Comparison of ENCODE assay signal across 11 mouse cellular contexts in genomic region chr11:54108894-54109293, GRCm38 (mm10). TPM values are rescaled to one million over a fixed set of nuclear protein-coding genes. Genes with fewer than 3 reads are reported as not detected.
DNase-seq lines count a peak whose midpoint lies in the region; ATAC-seq and TF ChIP-seq lines count a peak whose summit lies in the region.
"Had no signal": no experiment of that assay in that cellular context is flagged by ENCODE, and none has a peak within 500 bp of the region (broad histone marks: within the 10 kb centered on the region; RNA-seq: fewer than 3 reads in every experiment).

No protein-coding gene starts in this region.

- peaks cover 14% of the 10 kb centered on the region for H3K36me3 ChIP-seq in limb, embryonic 14.5 days (ENCODE audit: control insufficient read depth, insufficient read depth, low read length)
- peaks cover 14% of the 10 kb centered on the region for H3K36me3 ChIP-seq in limb, embryonic 10.5 days
- H3K36me3 ChIP-seq in heart, embryonic 11.5 days (ENCODE audit: control insufficient read depth, insufficient read depth, low read length), result no peaks in the 10 kb centered on the region
- no peaks in the 10 kb centered on the region for H3K36me3 ChIP-seq in hindbrain, embryonic 12.5 days
- H3K36me3 ChIP-seq in intestine, postnatal 0 days (ENCODE audit: control insufficient read depth, insufficient read depth), result no peaks in the 10 kb centered on the region; the same call in 1 of the 2 replicates
- H3K36me3 ChIP-seq: midbrain, embryonic 10.5 days had no signal

- no peak overlapping the region for H3K4me2 ChIP-seq in limb, embryonic 14.5 days (replicated peaks; ENCODE audit: low read depth, low read length, severe bottlenecking)
- H3K4me2 ChIP-seq in heart, embryonic 11.5 days, result no peak overlapping the region
- H3K4me2 ChIP-seq in hindbrain, embryonic 12.5 days (replicated peaks), result no peak overlapping the region
- no peak overlapping the region for H3K4me2 ChIP-seq in intestine, postnatal 0 days (replicated peaks; ENCODE audit: low read depth)
- H3K4me2 ChIP-seq: forebrain, embryonic 13.5 days; limb, embryonic 12.5 days had no signal

- 73% methylated on average over 5 of the region's 5 CpGs for WGBS in limb, embryonic 14.5 days
- WGBS in limb, embryonic 10.5 days, result 88% methylated on average over 5 of the region's 5 CpGs
- 57% methylated on average over 5 of the region's 5 CpGs for WGBS in heart, embryonic 11.5 days (ENCODE audit: insufficient replicate concordance)
- 81% methylated on average over 5 of the region's 5 CpGs for WGBS in hindbrain, embryonic 12.5 days
- 77% methylated on average over 5 of the region's 5 CpGs for WGBS in intestine, postnatal 0 days

- 0 out of 2 replicates have a peak overlapping the region, but pooled peaks have one; percentile 19 for H3K27ac ChIP-seq in limb, embryonic 14.5 days (replicated peaks; ENCODE audit: low read depth, low read length)
- no peak overlapping the region for H3K27ac ChIP-seq in limb, embryonic 10.5 days
- peak overlapping the region; percentile 41; the same call in 1 of the 2 replicates for H3K27ac ChIP-seq in heart, embryonic 11.5 days (ENCODE audit: low read depth, low read length)
- no peak overlapping the region for H3K27ac ChIP-seq in hindbrain, embryonic 12.5 days
- H3K27ac ChIP-seq in intestine, postnatal 0 days (ENCODE audit: low read depth, low read length), result no peak overlapping the region
- H3K27ac ChIP-seq: forebrain, embryonic 13.5 days; limb, embryonic 12.5 days; midbrain, embryonic 10.5 days had no signal

- ATAC-seq in limb, embryonic 14.5 days (ENCODE audit: low FRiP score, low read depth), result no peak
- ATAC-seq in heart, embryonic 11.5 days (replicated peaks; ENCODE audit: insufficient number of reproducible peaks, low FRiP score, low TSS enrichment), result no peak
- no peak for ATAC-seq in hindbrain, embryonic 12.5 days (ENCODE audit: low FRiP score)
- no peak for ATAC-seq in intestine, postnatal 0 days
- ATAC-seq: forebrain, embryonic 13.5 days had no signal

- TF ChIP-seq CTCF in intestine, postnatal 0 days (IDR thresholded peaks at IDR 0.05; ENCODE audit: low read depth), result no peak

- H3K4me3 ChIP-seq in limb, embryonic 14.5 days (replicated peaks; ENCODE audit: low read length), result no peak overlapping the region
- H3K4me3 ChIP-seq in limb, embryonic 10.5 days, result no peak overlapping the region
- H3K4me3 ChIP-seq in heart, embryonic 11.5 days (ENCODE audit: low read depth, low read length), result no peak overlapping the region
- no peak overlapping the region for H3K4me3 ChIP-seq in hindbrain, embryonic 12.5 days
- no peak overlapping the region for H3K4me3 ChIP-seq in intestine, postnatal 0 days (ENCODE audit: low read depth, low read length)
- H3K4me3 ChIP-seq: forebrain, embryonic 13.5 days; limb, embryonic 12.5 days; midbrain, embryonic 10.5 days had no signal

- no peak overlapping the region for H3K9ac ChIP-seq in limb, embryonic 14.5 days (ENCODE audit: low read depth, low read length, severe bottlenecking)
- no peak overlapping the region; the same call in 1 of the 2 replicates for H3K9ac ChIP-seq in heart, embryonic 11.5 days (ENCODE audit: low read depth, low read length)
- no peak overlapping the region for H3K9ac ChIP-seq in hindbrain, embryonic 12.5 days
- no peak overlapping the region for H3K9ac ChIP-seq in intestine, postnatal 0 days (ENCODE audit: low read depth, low read length)
- H3K9ac ChIP-seq: forebrain, embryonic 13.5 days; limb, embryonic 12.5 days had no signal

- TF ChIP-seq POLR2A in limb, embryonic 14.5 days (IDR thresholded peaks at IDR 0.05; ENCODE audit: borderline replicate concordance, extremely low read depth, insufficient read depth, insufficient read length), result no peak

- no peak for DNase-seq in limb, embryonic 14.5 days (ENCODE audit: low spot score)
- no peak for DNase-seq in limb, embryonic 10.5 days (ENCODE audit: low spot score)
- DNase-seq in brain, adult 2 months (ENCODE audit: low read depth, low spot score), result peak; percentile 29
- peak; percentile 56 for DNase-seq in kidney, postnatal 10 days
- DNase-seq: embryo, embryonic 11 days had no signal

- peaks cover 47% of the 10 kb centered on the region for H3K4me1 ChIP-seq in limb, embryonic 14.5 days (ENCODE audit: control insufficient read depth, insufficient read depth, low read length)
- peaks cover 20% of the 10 kb centered on the region for H3K4me1 ChIP-seq in limb, embryonic 10.5 days
- peaks cover 32% of the 10 kb centered on the region for H3K4me1 ChIP-seq in heart, embryonic 11.5 days (ENCODE audit: control insufficient read depth, insufficient read depth, low read length)
- peaks cover 23% of the 10 kb centered on the region for H3K4me1 ChIP-seq in hindbrain, embryonic 12.5 days
- H3K4me1 ChIP-seq in intestine, postnatal 0 days (replicated peaks; ENCODE audit: control insufficient read depth, insufficient read depth, low read length), result no peaks in the 10 kb centered on the region; the same call in 1 of the 2 replicates

- H3K27me3 ChIP-seq in limb, embryonic 14.5 days (ENCODE audit: control insufficient read depth, insufficient read depth, low read length), result no peaks in the 10 kb centered on the region
- no peaks in the 10 kb centered on the region for H3K27me3 ChIP-seq in limb, embryonic 10.5 days (ENCODE audit: low read depth, poor library complexity, severe bottlenecking)
- H3K27me3 ChIP-seq in heart, embryonic 11.5 days (ENCODE audit: control insufficient read depth, insufficient read depth, low read length), result no peaks in the 10 kb centered on the region
- no peaks in the 10 kb centered on the region for H3K27me3 ChIP-seq in hindbrain, embryonic 12.5 days
- no peaks in the 10 kb centered on the region for H3K27me3 ChIP-seq in intestine, postnatal 0 days (replicated peaks; ENCODE audit: control insufficient read depth, insufficient read depth, low read length)
- H3K27me3 ChIP-seq: forebrain, embryonic 13.5 days; limb, embryonic 12.5 days had no signal

- H3K9me3 ChIP-seq in limb, embryonic 14.5 days (ENCODE audit: control insufficient read depth, low read length), result no peaks in the 10 kb centered on the region
- no peaks in the 10 kb centered on the region for H3K9me3 ChIP-seq in limb, embryonic 10.5 days (replicated peaks)
- no peaks in the 10 kb centered on the region for H3K9me3 ChIP-seq in heart, embryonic 11.5 days (replicated peaks; ENCODE audit: control insufficient read depth, low read length)
- H3K9me3 ChIP-seq in hindbrain, embryonic 12.5 days (replicated peaks), result no peaks in the 10 kb centered on the region
- no peaks in the 10 kb centered on the region for H3K9me3 ChIP-seq in intestine, postnatal 0 days (ENCODE audit: control insufficient read depth)
- H3K9me3 ChIP-seq: forebrain, embryonic 13.5 days; limb, embryonic 12.5 days; midbrain, embryonic 10.5 days had no signal

RNA-seq across cellular contexts. Expression of gene P4ha2, which starts 9.0 kb away (rescaled TPM):
- polyA plus RNA-seq in limb, embryonic 14.5 days (2012; rRNA removed), result 106 TPM in 2 replicates
- polyA plus RNA-seq in limb, embryonic 14.5 days (2014; fragmentation: Nextera tagmentation; extraction: Ambion mirVana), result 83.3 and 94.1 TPM in 2 replicates
- 35.6 and 38.7 TPM in 2 replicates for polyA plus RNA-seq in limb, embryonic 10.5 days (2016; fragmentation: Nextera tagmentation; extraction: Ambion mirVana)
- polyA plus RNA-seq in heart, embryonic 11.5 days (2014; fragmentation: Nextera tagmentation; extraction: Ambion mirVana), result 51.6 and 61.3 TPM in 2 replicates
- polyA plus RNA-seq in hindbrain, embryonic 12.5 days (2016; fragmentation: Nextera tagmentation; extraction: Ambion mirVana), result 27.0 and 29.3 TPM in 2 replicates
- 6.9 and 8.3 TPM in 2 replicates for polyA plus RNA-seq in intestine, postnatal 0 days (2015; fragmentation: Nextera tagmentation; extraction: Ambion mirVana)

RNA-seq across cellular contexts. Expression of gene Pdlim4, which starts 40.1 kb away (rescaled TPM):
- 115 and 157 TPM in 2 replicates for polyA plus RNA-seq in limb, embryonic 14.5 days (2012; rRNA removed)
- 129 and 141 TPM in 2 replicates for polyA plus RNA-seq in limb, embryonic 14.5 days (2014; fragmentation: Nextera tagmentation; extraction: Ambion mirVana)
- polyA plus RNA-seq in limb, embryonic 10.5 days (2016; fragmentation: Nextera tagmentation; extraction: Ambion mirVana), result 160 and 171 TPM in 2 replicates
- polyA plus RNA-seq in heart, embryonic 11.5 days (2014; fragmentation: Nextera tagmentation; extraction: Ambion mirVana), result 8.6 and 12.0 TPM in 2 replicates
- 48.6 and 53.6 TPM in 2 replicates for polyA plus RNA-seq in hindbrain, embryonic 12.5 days (2016; fragmentation: Nextera tagmentation; extraction: Ambion mirVana)
- 21.0 and 22.6 TPM in 2 replicates for polyA plus RNA-seq in intestine, postnatal 0 days (2015; fragmentation: Nextera tagmentation; extraction: Ambion mirVana)

Comparison
In these comparisons a context has a peak if more than half of its experiments do, and no peak if none do; other contexts are left out.
1. H3K27ac ChIP-seq: peak in limb, embryonic 14.5 days (single experiment) and heart, embryonic 11.5 days (single experiment); none in limb, embryonic 10.5 days (single experiment), hindbrain, embryonic 12.5 days (single experiment) and intestine, postnatal 0 days (single experiment).
2. DNase-seq: peak in brain, adult 2 months (single experiment) and kidney, postnatal 10 days (single experiment); none in limb, embryonic 14.5 days (single experiment) and limb, embryonic 10.5 days (single experiment).